Mouse (Mus musculus) lung, postnatal 0 days (tissue): ENCODE measurements around the gene Col5a3.

ENCODE experiments used
- CTCF ChIP-seq: IDR thresholded peaks from 2 replicates; pipeline ENCODE4 v1.5.1; 2016; ENCODE audit warnings: antibody characterized with exemption, mild to moderate bottlenecking
- EP300 ChIP-seq: IDR thresholded peaks from 2 replicates; pipeline ENCODE4 v1.6.1; 2016; ENCODE audit warnings: antibody characterized with exemption, mild to moderate bottlenecking, control low read depth

DNA sequence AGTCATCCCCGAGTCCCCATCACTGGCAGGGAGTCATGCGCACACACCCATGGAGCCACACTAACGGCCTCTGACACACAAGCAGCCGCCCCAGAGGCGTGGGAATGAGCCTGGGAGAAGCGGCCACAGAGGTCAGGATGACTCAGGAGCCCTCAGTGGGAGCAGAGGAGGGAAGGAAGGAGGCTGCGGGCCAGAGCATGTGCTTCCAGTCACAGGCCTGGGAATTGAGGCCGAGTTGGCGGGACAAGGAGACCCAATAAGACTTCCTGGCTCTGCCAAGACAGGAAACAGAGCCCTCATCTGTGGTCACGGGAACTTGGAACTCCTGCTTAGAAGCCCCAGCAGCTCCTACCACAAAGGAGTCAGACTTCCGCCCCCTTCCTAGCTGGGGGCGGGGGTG, 54.1 kb downstream of the Col5a3 start:
- TF ChIP-seq EP300 (no peak), CTCF (no peak)
